Mouse (Mus musculus) forelimb bud, embryonic 11.5 days (tissue): Measurements from ENCODE around the gene Gm37240.

Experiments
- DNase-seq: peaks from one replicate; pipeline ENCODE4 v3.0.0-alpha.2; 2012; ENCODE audit warnings: low read depth, low spot score

Gm37240 gene

GRCm38 (mm10) chr3:85341103-85341860 lies 546.0 kb downstream of the Gm37240 start:
- DNase-seq, result peak; percentile 51

GRCm38 (mm10) chr3:85340491-85340890 lies 546.8 kb downstream of the Gm37240 start:
- no peak for DNase-seq

GRCm38 (mm10) chr3:85339926-85340325 lies 547.4 kb downstream of the Gm37240 start:
- DNase-seq, result no peak

DNA sequence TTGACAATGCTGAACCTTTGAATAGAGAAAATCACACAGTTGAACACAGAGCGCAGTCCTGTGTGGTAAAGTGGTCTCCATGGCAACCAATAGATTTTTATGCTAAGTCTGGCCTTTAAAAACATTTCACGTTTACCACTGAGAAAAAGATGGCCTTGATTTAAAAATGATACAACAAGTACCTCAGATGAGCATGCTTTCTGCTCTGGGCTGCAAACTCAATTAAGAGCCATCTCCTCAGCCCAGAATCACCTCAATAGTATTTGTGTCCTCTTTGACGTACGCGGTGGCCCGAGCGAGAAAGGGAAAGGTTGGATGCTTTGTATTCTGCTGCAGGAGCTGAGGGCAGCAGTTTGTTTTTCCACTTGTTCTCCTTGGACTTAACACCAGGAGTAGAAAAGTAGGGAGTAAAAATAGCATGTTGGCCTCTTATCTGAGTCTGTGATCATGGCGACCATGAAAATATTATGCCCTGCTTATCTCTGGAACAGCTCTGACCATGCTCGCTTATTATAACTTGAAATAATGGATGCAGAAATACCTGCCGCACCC lies 548.0 kb downstream of the Gm37240 start:
- DNase-seq, result no peak

- DNase-seq, result no peak
These were observed 548.6 kb downstream of the Gm37240 start for GRCm38 (mm10) chr3:85338755-85339095.

GRCm38 (mm10) chr3:85337881-85338754 lies 549.2 kb downstream of the Gm37240 start:
- no peak for DNase-seq

GRCm38 (mm10) chr3:85335517-85335916 lies 551.8 kb downstream of the Gm37240 start:
- DNase-seq, result no peak

- DNase-seq, result no peak
These were observed 555.0 kb downstream of the Gm37240 start for GRCm38 (mm10) chr3:85332276-85332675.

DNA sequence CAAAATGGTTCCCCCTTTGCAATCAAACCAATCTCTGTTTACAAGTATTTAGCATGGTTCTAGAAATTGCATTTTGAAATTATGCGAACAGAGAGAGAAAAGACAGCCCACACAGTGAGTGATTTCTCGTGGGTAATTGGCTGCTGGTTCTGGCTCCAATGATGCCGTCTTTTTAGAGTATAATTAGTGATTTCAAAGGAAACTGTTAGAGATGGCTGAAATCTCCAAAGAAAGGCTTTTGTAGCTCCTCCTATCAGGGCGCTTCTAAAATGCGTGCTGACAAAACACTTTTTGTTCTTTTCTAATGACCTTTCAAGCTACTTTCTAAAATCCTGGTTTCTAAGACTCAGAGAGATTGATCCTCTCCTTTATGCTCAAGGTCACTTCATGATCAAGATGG lies 569.1 kb downstream of the Gm37240 start:
- no peak for DNase-seq

GRCm38 (mm10) chr3:85317306-85317705 lies 570.0 kb downstream of the Gm37240 start:
- no peak for DNase-seq

GRCm38 (mm10) chr3:85314961-85315360 lies 572.4 kb downstream of the Gm37240 start:
- no peak for DNase-seq

- no peak for DNase-seq
These were observed 573.6 kb downstream of the Gm37240 start for GRCm38 (mm10) chr3:85313646-85314255.

DNA sequence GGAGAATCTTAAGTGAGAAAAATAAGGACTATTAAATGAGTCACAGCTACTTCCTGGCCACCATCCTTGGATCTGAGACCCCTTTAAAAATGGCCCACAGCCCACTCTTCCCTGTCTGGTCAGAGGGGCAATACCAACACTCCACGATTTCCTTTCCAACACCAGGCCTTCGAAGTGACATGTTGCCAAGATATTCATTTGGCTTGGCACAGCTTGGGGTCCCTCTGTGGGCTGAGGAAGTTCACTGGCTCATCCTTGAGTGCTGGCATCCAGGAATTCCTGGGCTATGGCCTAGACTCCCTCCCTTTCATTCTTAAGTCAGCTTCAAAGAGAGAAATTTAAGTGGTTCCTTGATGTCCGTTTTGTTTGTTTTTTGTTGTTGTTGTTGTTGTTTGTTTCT lies 576.1 kb downstream of the Gm37240 start:
- DNase-seq, result no peak

GRCm38 (mm10) chr3:85310401-85310989 lies 576.8 kb downstream of the Gm37240 start:
- DNase-seq, result no peak

DNA sequence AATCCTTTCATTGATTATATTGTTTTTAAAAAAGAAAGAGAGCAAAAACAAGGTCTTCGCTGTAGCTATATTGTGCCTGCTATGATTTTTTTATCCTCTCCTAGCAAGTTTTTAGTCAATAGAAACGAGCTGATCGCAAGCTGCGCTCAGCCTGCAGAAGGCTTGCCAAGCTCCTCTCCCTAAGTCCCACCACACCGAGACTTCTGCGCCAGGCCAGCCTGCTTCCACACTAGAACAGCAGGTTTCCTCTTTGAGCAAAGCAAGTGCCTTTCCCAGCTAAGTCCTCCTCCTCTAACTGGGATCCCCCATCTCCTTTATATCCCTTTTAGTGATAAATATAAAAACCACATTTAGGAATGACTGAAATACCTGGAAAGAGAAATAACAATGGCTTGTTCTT lies 578.1 kb downstream of the Gm37240 start:
- no peak for DNase-seq

- no peak for DNase-seq
These were observed 578.6 kb downstream of the Gm37240 start for GRCm38 (mm10) chr3:85308706-85309105.

DNA sequence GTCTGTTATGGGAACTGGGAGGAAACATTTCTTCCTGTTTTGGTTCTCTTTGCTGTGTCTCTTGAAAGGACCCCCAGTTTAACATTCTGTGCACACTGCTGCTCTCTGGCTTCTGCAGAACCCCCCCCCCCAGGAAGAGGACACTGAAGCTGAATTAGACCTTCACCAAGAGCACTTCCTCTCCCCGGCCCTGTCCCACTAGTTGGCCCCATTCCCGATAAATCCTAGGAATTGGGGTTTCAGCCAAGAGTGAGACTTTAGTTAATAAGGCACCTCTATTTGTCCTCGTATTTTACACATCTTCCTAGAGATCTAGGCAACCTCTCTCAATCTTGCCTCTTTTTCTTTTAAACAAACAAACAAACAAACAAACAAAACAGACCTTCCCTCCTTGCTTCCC lies 585.5 kb downstream of the Gm37240 start:
- DNase-seq, result no peak

DNA sequence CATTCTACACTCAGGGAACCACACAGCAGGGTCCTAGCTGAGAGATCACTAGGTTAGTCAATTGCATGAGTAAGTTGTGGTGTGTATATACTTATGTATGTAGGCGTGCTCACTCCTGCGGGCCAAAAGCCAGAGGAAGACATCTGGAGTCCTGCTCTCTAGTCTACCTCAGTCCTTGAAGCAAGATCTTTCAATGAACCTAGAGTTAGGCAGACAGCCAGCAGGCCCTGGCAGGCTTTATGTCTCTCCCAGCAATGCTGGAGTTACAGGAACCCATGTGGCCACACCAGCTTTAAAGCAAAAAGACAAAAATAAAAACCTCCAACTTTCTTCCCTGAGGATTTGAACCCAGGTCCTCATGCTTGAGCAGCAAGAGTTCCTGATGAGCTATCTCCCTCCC lies 586.0 kb downstream of the Gm37240 start:
- no peak for DNase-seq

DNA sequence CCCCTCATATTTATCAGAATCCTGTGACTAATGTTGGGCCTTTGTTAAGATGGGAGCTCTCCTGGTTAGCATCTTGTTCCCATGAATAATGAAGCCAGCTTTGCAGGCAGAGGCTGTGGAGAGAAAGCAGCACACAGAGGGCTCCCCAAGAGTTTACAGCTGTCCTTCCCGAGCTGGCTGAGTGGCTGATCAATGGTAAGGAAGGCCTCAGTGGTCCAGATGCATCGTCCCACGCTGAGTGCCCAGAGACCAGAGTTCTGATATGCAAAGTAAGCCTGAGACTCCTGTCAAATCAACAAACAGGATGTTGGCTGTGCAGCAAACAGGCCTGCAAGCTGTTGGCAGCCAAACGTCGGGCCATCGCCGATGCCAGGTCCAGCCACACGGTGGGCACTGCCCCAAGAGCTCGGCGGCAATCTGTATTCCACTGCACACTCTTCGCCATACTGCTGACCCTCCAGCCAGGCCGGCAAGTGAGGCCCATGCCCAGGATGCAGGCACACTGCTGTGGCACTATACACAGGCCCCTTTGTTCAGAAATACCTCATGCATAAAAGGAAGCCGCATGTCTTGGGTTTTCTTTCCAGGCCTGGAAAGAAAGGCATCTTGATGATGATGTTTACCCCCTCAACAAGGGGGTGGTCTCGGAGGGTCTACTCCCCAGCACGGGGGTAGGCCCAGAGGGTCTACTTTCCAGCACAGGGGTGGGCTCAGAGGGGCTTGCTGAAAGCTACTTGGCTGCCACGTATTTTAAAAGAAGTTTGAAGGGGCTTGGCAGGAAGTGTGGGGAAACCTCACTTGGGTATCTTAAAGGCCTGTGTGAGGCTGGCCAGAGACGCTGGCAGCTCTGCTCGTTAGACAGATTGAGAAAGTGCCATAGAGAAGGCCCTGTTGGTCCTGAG lies 587.4 kb downstream of the Gm37240 start:
- no peak for DNase-seq

- DNase-seq, result no peak
These were observed 592.1 kb downstream of the Gm37240 start for GRCm38 (mm10) chr3:85295229-85295628.

DNA sequence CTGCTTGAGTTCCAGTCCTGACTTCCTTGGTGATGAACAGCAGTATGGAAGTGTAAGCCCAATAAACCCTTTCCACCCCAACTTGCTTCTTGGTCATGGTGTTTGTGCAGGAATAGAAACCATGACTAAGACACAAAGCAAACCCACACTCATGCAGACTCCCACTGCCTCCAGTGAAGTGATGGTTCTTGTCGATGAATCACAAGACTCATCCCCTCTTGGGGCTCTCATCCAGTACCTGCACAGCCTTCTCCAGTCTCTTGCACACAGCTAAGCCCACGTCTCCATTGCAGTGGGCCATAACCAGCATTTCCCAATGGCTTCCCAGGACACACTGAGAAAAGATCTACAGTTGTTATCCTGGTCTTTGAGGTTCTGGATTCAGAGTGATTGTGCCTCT lies 599.7 kb downstream of the Gm37240 start:
- no peak for DNase-seq
